Mouse (Mus musculus): Measurements from ENCODE around the gene Rtn4r.

DNA sequence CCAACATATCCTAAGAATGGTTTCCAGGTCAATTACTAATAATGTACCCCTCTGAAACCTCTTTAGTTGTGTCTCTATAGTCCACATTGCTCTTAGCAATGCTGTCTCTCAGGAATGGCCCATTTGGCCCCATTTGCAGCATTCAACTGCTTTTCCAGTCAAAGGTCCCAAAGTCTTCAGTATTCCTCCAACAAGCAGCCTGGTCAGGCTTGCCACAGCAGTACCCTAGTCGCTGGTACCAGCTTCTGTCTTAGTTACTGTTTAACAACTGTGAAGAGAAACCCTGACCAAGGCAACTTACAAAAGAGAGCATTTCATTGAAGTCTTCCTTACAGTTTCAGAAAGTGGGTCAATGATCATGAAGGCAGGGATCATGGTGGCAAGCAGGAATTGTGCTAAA is 24.1 kb upstream of the Rtn4r start:
- no peak for TF ChIP-seq CTCF (IDR thresholded peaks at IDR 0.05)
- TF ChIP-seq EP300 (IDR thresholded peaks at IDR 0.05), result no peak
